ENCODE assay signal across 23 mouse cellular contexts in genomic region chr8:13039054-13039453, GRCm38 (mm10). TPM values are rescaled to one million over a fixed set of nuclear protein-coding genes. Genes with fewer than 3 reads are reported as not detected.
DNase-seq lines count a peak whose midpoint lies in the region; ATAC-seq and TF ChIP-seq lines count a peak whose summit lies in the region.
"Had no signal": no experiment of that assay in that cellular context is flagged by ENCODE, and none has a peak within 500 bp of the region (broad histone marks: within the 10 kb centered on the region; RNA-seq: fewer than 3 reads in every experiment).

No protein-coding gene starts in this region.

- WGBS in bone marrow, adult 2 months = 28% methylated on average over 6 of the region's 6 CpGs
- 44% methylated on average over 6 of the region's 6 CpGs for WGBS in liver, postnatal 0 days (ENCODE audit: insufficient replicate concordance)

- no peak for TF ChIP-seq POLR2A in bone marrow, adult 2 months (IDR thresholded peaks at IDR 0.05; ENCODE audit: borderline replicate concordance, control insufficient read depth, low read depth, low read length)

- intact Hi-C loops in left cerebral cortex, postnatal 4 days (cut with DNase I) = no loop called here
- intact Hi-C loops in heart, postnatal 14 days (cut with DNase I) = no loop called here

- no peak for TF ChIP-seq EP300 in liver, postnatal 0 days (IDR thresholded peaks at IDR 0.05; ENCODE audit: low read depth)

- no peak for TF ChIP-seq CTCF in bone marrow, adult 2 months (IDR thresholded peaks at IDR 0.05; ENCODE audit: control insufficient read depth, insufficient read depth, low read length)
- no peak for TF ChIP-seq CTCF in liver, postnatal 0 days (IDR thresholded peaks at IDR 0.05; ENCODE audit: low read depth)

- peak overlapping the region; percentile 17; the same call in 1 of the 2 replicates for H3K27ac ChIP-seq in bone marrow, adult 2 months (ENCODE audit: control insufficient read depth, insufficient read depth, low read depth, low read length, poor library complexity)
- peak overlapping the region; percentile 90; the same call in 1 of the 2 replicates for H3K27ac ChIP-seq in liver, postnatal 0 days (ENCODE audit: low read depth)
- H3K27ac ChIP-seq: embryonic facial prominence, embryonic 12.5 days; hindbrain, embryonic 12.5 days; left cerebral cortex, adult 2 months; limb, embryonic 13.5 days; midbrain, embryonic 15.5 days; stomach, embryonic 15.5 days had no signal

- no peaks in the 10 kb centered on the region for H3K27me3 ChIP-seq in liver, postnatal 0 days (ENCODE audit: insufficient read depth, low read length)
- H3K27me3 ChIP-seq: embryonic facial prominence, embryonic 12.5 days; hindbrain, embryonic 12.5 days; limb, embryonic 13.5 days; midbrain, embryonic 15.5 days; stomach, embryonic 15.5 days had no signal

- ATAC-seq in hematopoietic stem cell, adult 5-6 weeks (replicated peaks in 1 of 2; ENCODE audit: insufficient read depth in 1 of 2, low FRiP score in 2 of 2, low TSS enrichment in 1 of 2, low read depth in 1 of 2, poor library complexity in 2 of 2, severe bottlenecking in 2 of 2) = peak; percentile 35 to 59; a peak in 2 of 4 replicates
- no peak for ATAC-seq in liver, postnatal 0 days
- peak; percentile 64 for ATAC-seq in megakaryocyte progenitor cell, adult 5-6 weeks (replicated peaks; ENCODE audit: poor library complexity)
- ATAC-seq: forebrain, embryonic 16.5 days; inflammation-experienced regulatory T-cells, adult 6 months; midbrain, embryonic 15.5 days had no signal

- peak overlapping the region; percentile 65 for H3K4me2 ChIP-seq in liver, postnatal 0 days (ENCODE audit: low read depth, low read length)
- H3K4me2 ChIP-seq: embryonic facial prominence, embryonic 12.5 days; hindbrain, embryonic 12.5 days; limb, embryonic 13.5 days; midbrain, embryonic 15.5 days; stomach, embryonic 15.5 days had no signal

- peak overlapping the region; percentile 67; the same call in 1 of the 2 replicates for H3K9ac ChIP-seq in liver, postnatal 0 days (replicated peaks)
- H3K9ac ChIP-seq: embryonic facial prominence, embryonic 12.5 days; hindbrain, embryonic 12.5 days; limb, embryonic 13.5 days; midbrain, embryonic 15.5 days; stomach, embryonic 15.5 days had no signal

- no peak for DNase-seq in liver, postnatal 0 days
- DNase-seq in left cerebral cortex, postnatal 4 days = no peak
- DNase-seq in adipocyte (ENCODE audit: low spot score) = no peak
- no peak for DNase-seq in heart, postnatal 14 days
- DNase-seq: adrenal gland, adult 2 months; cerebellum, adult 9-11 months; gastrocnemius, postnatal 36 days; kidney, postnatal 25 days; retina, postnatal 1 day; thymus, adult 2 months had no signal

- H3K9me3 ChIP-seq in liver, postnatal 0 days (ENCODE audit: low read length) = no peaks in the 10 kb centered on the region
- H3K9me3 ChIP-seq: embryonic facial prominence, embryonic 12.5 days; hindbrain, embryonic 12.5 days; limb, embryonic 13.5 days; midbrain, embryonic 15.5 days; stomach, embryonic 15.5 days had no signal

- H3K36me3 ChIP-seq in liver, postnatal 0 days (replicated peaks; ENCODE audit: insufficient read depth, low read length) = 0 out of 2 replicates have a peak, but pooled peaks cover 2% of the 10 kb centered on the region
- H3K36me3 ChIP-seq: embryonic facial prominence, embryonic 12.5 days; hindbrain, embryonic 12.5 days; limb, embryonic 13.5 days; midbrain, embryonic 15.5 days; stomach, embryonic 15.5 days had no signal

- peaks cover 9% of the 10 kb centered on the region; the same call in 1 of the 2 replicates for H3K4me1 ChIP-seq in bone marrow, adult 2 months (ENCODE audit: control insufficient read depth, insufficient read depth, low read length)
- peaks cover 21% of the 10 kb centered on the region for H3K4me1 ChIP-seq in liver, postnatal 0 days (ENCODE audit: insufficient read depth)
- H3K4me1 ChIP-seq: embryonic facial prominence, embryonic 12.5 days; hindbrain, embryonic 12.5 days; limb, embryonic 13.5 days; midbrain, embryonic 15.5 days; stomach, embryonic 15.5 days had no signal

- H3K4me3 ChIP-seq in bone marrow, adult 2 months (replicated peaks; ENCODE audit: control insufficient read depth, low read depth, low read length) = no peak overlapping the region
- peak overlapping the region; percentile 43 for H3K4me3 ChIP-seq in liver, postnatal 0 days (ENCODE audit: low read depth, low read length)
- H3K4me3 ChIP-seq: embryonic facial prominence, embryonic 12.5 days; hindbrain, embryonic 12.5 days; left cerebral cortex, adult 2 months; limb, embryonic 13.5 days; midbrain, embryonic 15.5 days; stomach, embryonic 15.5 days had no signal

RNA-seq across cellular contexts. Expression of gene F10, which starts 1.9 kb away (rescaled TPM):
- 8.0 and 27.9 TPM in 2 replicates for polyA plus RNA-seq in bone marrow, adult 2 months (2011; ENCODE audit: insufficient read depth, insufficient read length, low replicate concordance, missing spikeins)
- 1.1 and 5.2 TPM in 2 replicates for total RNA-seq in hematopoietic stem cell, adult 5-6 weeks (2017)
- polyA plus RNA-seq in liver, postnatal 0 days (2015; fragmentation: Nextera tagmentation; extraction: Ambion mirVana) = 531 and 542 TPM in 2 replicates
- total RNA-seq in megakaryocyte progenitor cell, adult 5-6 weeks (2015) = 8.3 and 17.8 TPM in 2 replicates
- total RNA-seq in megakaryocyte progenitor cell, adult 5-6 weeks (2017) = 21.9 and 28.2 TPM in 2 replicates
- total RNA-seq in left cerebral cortex, postnatal 4 days (2021) = under 1 TPM in 1 of 2 experiments, not detected in 1; 0.80 TPM
- under 1 TPM; 0.67 to 0.71 TPM for total RNA-seq in heart, postnatal 14 days (2021)
- total RNA-seq: gastrocnemius, postnatal 36 days had no signal
- polyA plus RNA-seq: inflammation-experienced regulatory T-cells, adult 6 months had no signal

RNA-seq across cellular contexts. Expression of gene F7, which starts 13.2 kb away (rescaled TPM):
- 0.86 and 1.3 TPM in 2 replicates for polyA plus RNA-seq in bone marrow, adult 2 months (2011; ENCODE audit: insufficient read depth, insufficient read length, low replicate concordance, missing spikeins)
- total RNA-seq in hematopoietic stem cell, adult 5-6 weeks (2017) = 0.31 and 0.79 TPM in 2 replicates
- polyA plus RNA-seq in liver, postnatal 0 days (2015; fragmentation: Nextera tagmentation; extraction: Ambion mirVana) = 35.1 and 36.0 TPM in 2 replicates
- 0.15 and 0.72 TPM in 2 replicates for total RNA-seq in megakaryocyte progenitor cell, adult 5-6 weeks (2015)
- total RNA-seq in megakaryocyte progenitor cell, adult 5-6 weeks (2017) = 0.44 and 0.79 TPM in 2 replicates
- total RNA-seq in left cerebral cortex, postnatal 4 days (2021) = under 1 TPM in 1 of 2 experiments, not detected in 1; 0.20 TPM
- under 1 TPM; 0.15 to 0.19 TPM for total RNA-seq in heart, postnatal 14 days (2021)
- total RNA-seq: gastrocnemius, postnatal 36 days had no signal
- polyA plus RNA-seq: embryonic facial prominence, embryonic 12.5 days; forebrain, embryonic 16.5 days; heart, embryonic 16.5 days; hindbrain, embryonic 12.5 days; inflammation-experienced regulatory T-cells, adult 6 months; limb, embryonic 13.5 days; midbrain, embryonic 15.5 days had no signal

RNA-seq across cellular contexts. Expression of gene Proz, which starts 21.7 kb away (rescaled TPM):
- polyA plus RNA-seq in bone marrow, adult 2 months (2011; ENCODE audit: insufficient read depth, insufficient read length, low replicate concordance, missing spikeins) = 0.34 and 0.70 TPM in 2 replicates
- not detected in 2 replicates for total RNA-seq in hematopoietic stem cell, adult 5-6 weeks (2017)
- polyA plus RNA-seq in liver, postnatal 0 days (2015; fragmentation: Nextera tagmentation; extraction: Ambion mirVana) = 93.8 and 97.1 TPM in 2 replicates
- total RNA-seq in megakaryocyte progenitor cell, adult 5-6 weeks (2015) = not detected in 2 replicates
- total RNA-seq in megakaryocyte progenitor cell, adult 5-6 weeks (2017) = 0.04 TPM in 1 of 2 replicates, not detected in the other
- not detected for total RNA-seq in left cerebral cortex, postnatal 4 days (2021)
- total RNA-seq in heart, postnatal 14 days (2021) = not detected
- total RNA-seq: gastrocnemius, postnatal 36 days; left cerebral cortex, adult 2 months; neutrophil, adult 5-6 weeks had no signal
